14 mouse cellular contexts compared by ENCODE assay signal in genomic region chr19:57217161-57217560, GRCm38 (mm10).
"Had no signal": no experiment of that assay in that cellular context is flagged by ENCODE, and none has a peak within 500 bp of the region (broad histone marks: within the 10 kb centered on the region; RNA-seq: fewer than 3 reads in every experiment).

No protein-coding gene starts in this region.

- ATAC-seq: midbrain, embryonic 16.5 days had no signal

- DNase-seq: lung, adult 18-20 months; lung, embryonic 14.5 days; lung, postnatal 14 days; lung, postnatal 36 days; midbrain, embryonic 14.5 days; retina, postnatal 1 day; right cerebral cortex, adult 18-20 months; right cerebral cortex, postnatal 25 days; right cerebral cortex, postnatal 4 days; spleen, adult 18-20 months; thymus, adult 18-20 months; thymus, postnatal 14 days; thymus, postnatal 36 days had no signal
